ENCODE assay signal across 9 mouse cellular contexts in the genomic region with DNA sequence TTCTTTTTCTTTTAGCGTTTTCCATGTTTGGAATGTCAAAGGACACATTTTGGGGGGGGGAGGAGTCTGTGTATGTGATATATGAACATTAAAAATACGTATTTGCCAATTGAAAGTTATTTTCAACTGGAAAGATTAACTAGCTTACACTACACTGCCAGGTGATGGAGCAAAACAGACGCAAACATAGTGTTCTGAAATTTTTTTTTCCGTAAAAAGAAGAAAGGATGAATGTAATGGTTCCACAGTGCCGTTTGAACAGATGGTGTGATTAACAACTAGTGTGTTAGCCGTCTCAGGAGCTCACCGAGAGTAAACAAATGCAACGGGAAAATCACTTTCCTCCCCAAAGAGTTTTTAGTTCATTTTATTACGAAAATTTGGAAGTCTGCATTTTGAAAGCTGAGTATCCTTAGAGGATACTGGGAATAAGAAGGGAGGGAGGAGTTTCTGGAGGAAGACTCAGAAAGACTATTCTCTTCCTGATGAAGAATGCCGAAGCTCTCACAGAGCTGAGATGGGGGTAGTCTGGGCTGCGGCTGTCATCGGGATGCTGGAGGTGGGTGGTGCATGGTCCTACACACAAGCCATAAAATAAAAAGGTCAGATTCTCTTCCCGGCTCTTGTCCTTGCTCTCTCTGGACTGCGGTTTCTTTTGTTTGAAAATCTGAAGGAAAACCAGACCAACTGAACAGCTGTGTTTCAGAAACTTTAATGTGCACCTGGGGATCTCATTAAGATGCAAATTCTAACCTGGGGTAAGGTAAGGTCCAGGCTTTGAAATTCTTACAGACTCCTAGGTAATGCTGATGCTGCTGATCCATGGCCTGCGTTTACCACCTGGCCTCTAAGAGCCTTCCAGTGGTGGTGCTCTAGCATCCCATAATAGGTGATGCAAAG.
A peak's percentile ranks its signal among the peaks of the same experiment; 100 is the strongest.
DNase-seq lines count a peak whose midpoint lies in the region; ATAC-seq and TF ChIP-seq lines count a peak whose summit lies in the region.
"Had no signal": no experiment of that assay in that cellular context is flagged by ENCODE, and none has a peak within 500 bp of the region (broad histone marks: within the 10 kb centered on the region; RNA-seq: fewer than 3 reads in every experiment).

No protein-coding gene starts in this region.

- intact Hi-C loops in gastrocnemius, adult 2 months (cut with DNase I) = loop anchor here (2.0 to 5.0 kb wide), 5 partner anchors 52 to 681 kb away; partner anchors contain the start of genes Itgb6 and Rbms1

- peak overlapping the region; percentile 69 for H3K4me3 ChIP-seq in gastrocnemius, adult 2 months
- peak overlapping the region; percentile 47 for H3K4me3 ChIP-seq in heart, embryonic 12.5 days
- peak overlapping the region; percentile 49 for H3K4me3 ChIP-seq in liver, embryonic 12.5 days
- no peak overlapping the region for H3K4me3 ChIP-seq in thymus, adult 2 months (ENCODE audit: control insufficient read depth, insufficient read depth, low read length)

- ATAC-seq in heart, embryonic 12.5 days (ENCODE audit: insufficient number of reproducible peaks, low FRiP score) = 0 out of 2 replicates have a peak, but pooled peaks have one; percentile 48
- ATAC-seq in liver, embryonic 12.5 days = no peak

- peak overlapping the region; percentile 66 for H3K4me2 ChIP-seq in heart, embryonic 12.5 days
- peak overlapping the region; percentile 63 for H3K4me2 ChIP-seq in liver, embryonic 12.5 days

- no peaks in the 10 kb centered on the region for H3K36me3 ChIP-seq in heart, embryonic 12.5 days
- H3K36me3 ChIP-seq in liver, embryonic 12.5 days = no peaks in the 10 kb centered on the region
- H3K36me3 ChIP-seq in thymus, adult 2 months (ENCODE audit: control insufficient read depth, insufficient read depth, low read length) = no peaks in the 10 kb centered on the region
- H3K36me3 ChIP-seq: G1E had no signal

- no peaks in the 10 kb centered on the region for H3K9me3 ChIP-seq in heart, embryonic 12.5 days (replicated peaks)
- no peaks in the 10 kb centered on the region for H3K9me3 ChIP-seq in liver, embryonic 12.5 days (replicated peaks)
- H3K9me3 ChIP-seq: G1E had no signal

- 6% methylated on average over 15 of the region's 15 CpGs for WGBS in heart, embryonic 12.5 days
- 14% methylated on average over 15 of the region's 15 CpGs for WGBS in liver, embryonic 12.5 days (ENCODE audit: insufficient replicate concordance)
- 17% methylated on average over 15 of the region's 15 CpGs for WGBS in thymus, adult 2 months

- TF ChIP-seq CTCF in gastrocnemius, adult 2 months (IDR thresholded peaks at IDR 0.05) = no peak
- TF ChIP-seq CTCF in thymus, adult 2 months (IDR thresholded peaks at IDR 0.05; ENCODE audit: borderline replicate concordance, control insufficient read depth, extremely low read depth, insufficient read depth, low read length, poor library complexity) = no peak

- TF ChIP-seq POLR2A in thymus, adult 2 months (IDR thresholded peaks at IDR 0.05; ENCODE audit: control insufficient read depth, extremely low read depth, insufficient read depth, low read length, poor library complexity) = no peak

- H3K27me3 ChIP-seq in heart, embryonic 12.5 days (replicated peaks) = no peaks in the 10 kb centered on the region
- H3K27me3 ChIP-seq in liver, embryonic 12.5 days (replicated peaks) = no peaks in the 10 kb centered on the region
- H3K27me3 ChIP-seq in thymus, adult 2 months (ENCODE audit: control insufficient read depth, insufficient read depth, low read length) = no peaks in the 10 kb centered on the region

- DNase-seq in gastrocnemius, adult 2 months = peak; percentile 17
- DNase-seq in gastrocnemius, adult 18-20 months (ENCODE audit: low spot score) = no peak
- peak; percentile 84 for DNase-seq in R1 (ENCODE audit: low read depth, low spot score)
- no peak for DNase-seq in gastrocnemius, postnatal 25 days
- no peak for DNase-seq in thymus, adult 2 months
- no peak for DNase-seq in thymus, postnatal 14 days

- peak overlapping the region; percentile 60; the same call in 1 of the 2 replicates for H3K9ac ChIP-seq in heart, embryonic 12.5 days
- H3K9ac ChIP-seq in liver, embryonic 12.5 days = no peak overlapping the region

- H3K4me1 ChIP-seq in heart, embryonic 12.5 days (replicated peaks) = peaks cover 27% of the 10 kb centered on the region
- peaks cover 24% of the 10 kb centered on the region for H3K4me1 ChIP-seq in liver, embryonic 12.5 days
- H3K4me1 ChIP-seq in thymus, adult 2 months (replicated peaks; ENCODE audit: control insufficient read depth, insufficient read depth, low read length) = peaks cover 3% of the 10 kb centered on the region; the same call in 1 of the 2 replicates

- peak overlapping the region; percentile 84 for H3K27ac ChIP-seq in gastrocnemius, adult 2 months
- H3K27ac ChIP-seq in heart, embryonic 12.5 days (ENCODE audit: poor library complexity, severe bottlenecking) = no peak overlapping the region
- H3K27ac ChIP-seq in liver, embryonic 12.5 days = no peak overlapping the region
- H3K27ac ChIP-seq in thymus, adult 2 months (ENCODE audit: control insufficient read depth, insufficient read depth, low read length) = no peak overlapping the region

Comparison
In these comparisons a context has a peak if more than half of its experiments do, and no peak if none do; other contexts are left out.
1. DNase-seq: peak in gastrocnemius, adult 2 months (single experiment) and R1 (single experiment); none in gastrocnemius, adult 18-20 months (single experiment), gastrocnemius, postnatal 25 days (single experiment), thymus, adult 2 months (single experiment) and thymus, postnatal 14 days (single experiment).